Mouse (Mus musculus): Measurements from ENCODE around the gene Amy2a1.
"Not testable (repeated sequence)": the region's sequence is repeated elsewhere in the genome, so short reads cannot be mapped to it uniquely, and the experiment has no call there.

Gene Amy2a1

DNA sequence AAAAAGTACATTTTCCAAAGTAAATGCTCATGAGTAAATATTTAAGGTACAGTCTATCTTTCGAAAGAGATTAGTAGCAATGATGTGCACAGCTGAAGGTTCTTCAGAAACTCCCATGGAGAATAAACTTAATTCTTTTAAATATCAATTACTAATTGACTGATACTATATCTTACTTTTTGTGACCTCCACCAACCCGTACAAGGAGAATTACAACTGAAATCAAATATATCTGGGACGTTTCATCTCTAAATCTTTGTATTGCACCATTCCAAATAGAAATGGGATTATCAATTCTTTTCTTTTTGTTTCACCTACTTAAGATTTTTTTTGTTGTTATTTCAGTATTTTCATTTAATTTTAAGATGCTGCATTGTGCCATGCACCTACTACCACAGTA is at the start of gene Amy2a1:
Gene Amy2a1 (minus strand): TSS at position 101 of the 400 bp plus-strand sequence.
- not testable (repeated sequence) for DNase-seq (ENCODE audit: low spot score in 2 of 2)

DNA sequence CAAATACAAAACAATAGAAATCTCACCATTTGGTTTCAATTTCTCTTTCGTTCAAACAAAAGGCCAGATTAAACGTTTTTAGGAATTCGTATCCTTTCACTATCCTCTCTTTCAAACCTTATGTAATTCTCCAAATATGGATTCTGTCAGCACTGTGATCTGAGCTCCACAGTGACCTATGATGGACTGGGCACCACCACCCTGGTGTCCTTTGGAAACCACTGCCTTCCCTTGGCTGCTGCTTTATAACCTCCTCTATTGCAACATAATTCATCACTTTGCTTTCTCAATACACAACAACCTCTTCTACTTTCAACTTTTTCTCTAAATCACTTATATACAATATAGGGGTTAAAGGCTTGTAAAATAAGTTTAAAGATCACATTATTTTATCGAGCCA is 42.4 kb upstream of the Amy2a1 start:
- DNase-seq (ENCODE audit: low spot score in 2 of 2) = no peak

DNA sequence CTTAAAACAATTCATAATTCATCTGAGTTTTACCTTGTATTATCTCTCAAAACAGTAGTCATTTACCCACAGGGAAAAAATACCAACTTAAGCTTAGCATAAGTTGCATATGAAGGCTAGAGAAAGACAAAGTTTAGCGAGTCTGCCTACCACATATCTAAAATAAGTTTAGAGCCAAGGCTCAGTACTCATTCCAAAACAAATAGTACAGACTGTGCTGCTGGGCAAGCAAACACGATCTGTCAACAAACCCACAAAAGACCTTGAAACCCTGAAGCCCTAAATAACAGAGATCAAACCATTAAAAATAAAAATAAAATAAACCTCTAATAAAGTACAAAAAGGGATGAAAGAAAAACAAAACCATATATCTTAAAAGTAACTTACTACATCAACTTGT is 41.9 kb upstream of the Amy2a1 start:
- DNase-seq (ENCODE audit: low spot score in 2 of 2) = no peak

GRCm38 (mm10) chr3:113572158-113572557 is 39.9 kb upstream of the Amy2a1 start:
- no peak for DNase-seq (ENCODE audit: low spot score in 2 of 2)

DNA sequence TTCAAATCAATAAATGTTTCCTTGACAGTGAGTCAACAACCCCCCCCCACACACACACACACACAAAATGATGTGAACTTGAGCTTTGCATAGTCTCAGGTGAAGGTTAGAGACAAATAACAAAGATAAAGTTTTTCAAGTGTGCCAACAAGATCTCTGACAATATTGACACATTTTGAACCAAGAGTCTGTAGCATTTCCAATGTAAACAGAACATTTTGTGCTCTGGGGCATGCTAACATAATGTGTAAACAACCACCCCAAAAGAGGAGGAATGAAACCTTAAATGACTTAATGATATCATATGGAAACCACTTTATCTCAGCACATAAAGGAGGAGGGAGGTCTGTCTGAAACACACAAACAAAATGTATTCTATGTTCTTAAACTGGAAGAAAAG is 7.5 kb upstream of the Amy2a1 start:
- no peak for DNase-seq (ENCODE audit: low spot score in 2 of 2)

Measured in frontal cortex, postnatal 10 days (tissue).